Mouse (Mus musculus) stomach, embryonic 15.5 days (tissue): Measurements from ENCODE around the gene Srsy. TPM values are rescaled to one million over a fixed set of nuclear protein-coding genes. Genes with fewer than 3 reads are reported as not detected.
"Not testable (repeated sequence)": the region's sequence is repeated elsewhere in the genome, so short reads cannot be mapped to it uniquely, and the experiment has no call there.

Source experiments
- ATAC-seq: fragments of 200-750 bp; cut with Nextera tagmentation; 2 replicates; pipeline ENCODE4 v1.8.0; 2017; ENCODE audit warnings: low read depth, moderate number of reproducible peaks, moderate TSS enrichment; ENCODE audit not compliant: insufficient read depth, low FRiP score
- H3K27ac ChIP-seq: fragments of 300-500 bp; sonication (generic); 2 replicates; pipeline ENCODE4 v1.5.1; 2015; ENCODE audit warnings: mild to moderate bottlenecking, inconsistent platforms
- H3K27me3 ChIP-seq: fragments of 300-500 bp; sonication (generic); replicated peaks from 2 replicates; pipeline ENCODE4 v1.6.1; 2015; ENCODE audit warnings: inconsistent platforms
- H3K36me3 ChIP-seq: fragments of 300-500 bp; sonication (generic); 2 replicates; pipeline ENCODE4 v1.6.1; 2015; ENCODE audit warnings: inconsistent platforms
- H3K4me1 ChIP-seq: fragments of 300-500 bp; sonication (generic); 2 replicates; pipeline ENCODE4 v1.6.1; 2015; ENCODE audit warnings: inconsistent platforms
- H3K4me2 ChIP-seq: fragments of 300-500 bp; sonication (generic); 2 replicates; pipeline ENCODE4 v1.6.1; 2015; ENCODE audit warnings: mild to moderate bottlenecking, inconsistent platforms
- H3K4me3 ChIP-seq: fragments of 300-500 bp; sonication (generic); replicated peaks from 2 replicates; pipeline ENCODE4 v1.5.1; 2015; ENCODE audit warnings: inconsistent platforms
- H3K9ac ChIP-seq: fragments of 300-500 bp; sonication (generic); 2 replicates; pipeline ENCODE4 v1.6.1; 2015; ENCODE audit warnings: inconsistent platforms
- H3K9me3 ChIP-seq: fragments of 300-500 bp; sonication (generic); 2 replicates; pipeline ENCODE4 v1.6.1; 2016; ENCODE audit warnings: inconsistent platforms
- WGBS: fragments of 180-500 bp; shearing (Covaris S2); methylation state at CpG from one replicate; pipeline ENCODE4 v1.1.7; 2015; 5-methylcytosine and 5-hydroxymethylcytosine counted together
- polyA plus RNA-seq: library from polyadenylated mRNA; unstranded; fragments of >200 nt; fragmentation: Nextera tagmentation; extraction: Ambion mirVana; gene quantifications from 2 replicates; pipeline ENCODE4 v1.2.1, GENCODE M21; 2015

The Srsy gene
- polyA plus RNA-seq, result not detected in 2 replicates

DNA sequence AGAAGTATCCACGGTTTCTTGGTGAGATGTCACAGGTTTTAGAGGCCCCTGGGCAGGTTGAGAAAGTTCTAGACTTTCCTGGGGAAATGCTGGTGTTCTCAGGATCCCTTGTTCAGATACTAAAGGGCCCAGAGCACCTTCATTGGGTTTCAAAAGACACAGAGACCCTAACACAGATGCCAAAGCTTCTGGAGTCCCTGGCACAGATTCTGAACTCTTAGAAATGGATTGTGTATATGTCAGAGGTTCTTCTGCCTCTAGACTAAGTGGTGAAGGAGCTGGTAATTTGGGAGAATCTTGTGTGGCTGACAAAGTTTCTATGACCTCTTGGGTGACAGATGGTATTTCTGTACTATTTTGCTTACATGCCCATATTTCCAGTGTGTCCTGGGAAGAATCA is at the start of gene Srsy:
TSS of gene Srsy (minus strand) at position 101 of the 400 bp plus-strand sequence.
- H3K4me2 ChIP-seq, H3K27me3 ChIP-seq, ATAC-seq, H3K4me1 ChIP-seq, H3K36me3 ChIP-seq, H3K27ac ChIP-seq, H3K4me3 ChIP-seq, H3K9me3 ChIP-seq, H3K9ac ChIP-seq: not testable (repeated sequence)
- WGBS, result no CpG with 5 or more reads among the region's 1 CpGs

Other genes starting within 250 kb of the Srsy start
- not detected in 2 replicates for gene Gm21904, start 91.1 kb downstream of the Srsy start, polyA plus RNA-seq
- gene Gm20772, start 62.6 kb downstream of the Srsy start, polyA plus RNA-seq, result not detected in 2 replicates
- not detected in 2 replicates for gene Gm20831, start 62.6 kb downstream of the Srsy start, polyA plus RNA-seq
- gene Gm21764, start 124.5 kb upstream of the Srsy start, polyA plus RNA-seq, result not detected in 2 replicates
- gene Ssty1, start 151.8 kb upstream of the Srsy start, polyA plus RNA-seq, result not detected in 2 replicates